Mouse (Mus musculus) liver, embryonic 18 days (tissue): ENCODE results near the gene Gm9789. TPM values are rescaled to one million over a fixed set of nuclear protein-coding genes. Genes with fewer than 3 reads are reported as not detected.

Source experiments
- polyA plus RNA-seq: library from polyadenylated mRNA; depleted of rRNA; stranded (reverse); fragments of >200 nt; gene quantifications from 2 replicates; pipeline ENCODE4 v1.2.3, GENCODE M21; 2012; rRNA removed

Gene Gm9789
- polyA plus RNA-seq: not detected in 2 replicates

GRCm38 (mm10) chr16:89157652-89158051 is at the start of gene Gm9789:
Gene Gm9789 (plus strand): TSS chr16:89157952.

GRCm38 (mm10) chr16:89140551-89140950 is 17.2 kb upstream of the Gm9789 start, which contains the start of gene Gm6358:
Gene Gm6358 (plus strand): TSS chr16:89140851.

GRCm38 (mm10) chr16:89150786-89151185 is 7.0 kb upstream of the Gm9789 start, which contains the start of gene Gm10061:
Gene Gm10061 (plus strand): TSS chr16:89151086.

GRCm38 (mm10) chr16:89169190-89169589 is 11.4 kb downstream of the Gm9789 start, which contains the start of gene Gm7735:
Gene Gm7735 (plus strand): TSS chr16:89169490.

GRCm38 (mm10) chr16:89174435-89174834 is 16.7 kb downstream of the Gm9789 start, which contains the start of gene 1110057P08Rik:
Gene 1110057P08Rik (plus strand): TSS chr16:89174735.

GRCm38 (mm10) chr16:89205561-89205960 is 47.8 kb downstream of the Gm9789 start, which contains the start of gene Krtap20-2:
Gene Krtap20-2 (plus strand): TSS chr16:89205861.

Other genes with a start within 250 kb of the Gm9789 start
- gene Krtap19-9b, start 225.7 kb upstream of the Gm9789 start, polyA plus RNA-seq: not detected in 2 replicates
- gene Krtap16-3, start 195.1 kb upstream of the Gm9789 start, polyA plus RNA-seq: not detected in 2 replicates
- not detected in 2 replicates for gene Krtap22-2, start 147.2 kb upstream of the Gm9789 start, polyA plus RNA-seq
- gene Gm10229, start 142.7 kb upstream of the Gm9789 start, polyA plus RNA-seq: not detected in 2 replicates
- not detected in 2 replicates for gene Krtap6-1, start 126.3 kb upstream of the Gm9789 start, polyA plus RNA-seq
- not detected in 2 replicates for gene Gm10228, start 116.5 kb upstream of the Gm9789 start, polyA plus RNA-seq
- gene Krtap6-5, start 110.1 kb upstream of the Gm9789 start, polyA plus RNA-seq: not detected in 2 replicates
- gene 1110025L11Rik, start 94.0 kb upstream of the Gm9789 start, polyA plus RNA-seq: not detected in 2 replicates
- not detected in 2 replicates for gene Krtap6-3, start 73.9 kb upstream of the Gm9789 start, polyA plus RNA-seq
- not detected in 2 replicates for gene Gm6358, start 17.1 kb upstream of the Gm9789 start, polyA plus RNA-seq
- gene Gm10061, start 6.9 kb upstream of the Gm9789 start, polyA plus RNA-seq: not detected in 2 replicates
- gene Gm7735, start 11.5 kb downstream of the Gm9789 start, polyA plus RNA-seq: not detected in 2 replicates
- not detected in 2 replicates for gene 1110057P08Rik, start 16.8 kb downstream of the Gm9789 start, polyA plus RNA-seq
- not detected in 2 replicates for gene Krtap20-2, start 47.9 kb downstream of the Gm9789 start, polyA plus RNA-seq
- not detected in 2 replicates for gene Krtap21-1, start 245.9 kb downstream of the Gm9789 start, polyA plus RNA-seq